Mouse (Mus musculus) limb, embryonic 14.5 days (tissue): Measurements from ENCODE around the gene Ap1m2. TPM values are rescaled to one million over a fixed set of nuclear protein-coding genes. Genes with fewer than 3 reads are reported as not detected.
"Not testable (repeated sequence)": the region's sequence is repeated elsewhere in the genome, so short reads cannot be mapped to it uniquely, and the experiment has no call there.

Source experiments
- ATAC-seq: fragments of 200-750 bp; cut with Nextera tagmentation; 2 replicates; pipeline ENCODE4 v1.8.0; 2017; ENCODE audit warnings: low read depth, moderate number of reproducible peaks, moderate TSS enrichment; ENCODE audit not compliant: low FRiP score
- DNase-seq: peaks from one replicate; pipeline ENCODE4 v3.0.0-alpha.2; 2015; ENCODE audit warnings: low spot score
- H3K27ac ChIP-seq: fragments of 300-500 bp; sonication (generic); replicated peaks from 2 replicates; pipeline ENCODE4 v1.5.1; 2014; ENCODE audit warnings: low read depth, mild to moderate bottlenecking, low read length, moderate library complexity, mixed read lengths
- H3K27me3 ChIP-seq: fragments of 300-500 bp; sonication (generic); 2 replicates; pipeline ENCODE4 v1.6.1; 2014; ENCODE audit warnings: low read length, mixed read lengths; ENCODE audit not compliant: control insufficient read depth, insufficient read depth
- H3K36me3 ChIP-seq: fragments of 300-500 bp; sonication (generic); 2 replicates; pipeline ENCODE4 v1.6.1; 2014; ENCODE audit warnings: mild to moderate bottlenecking, low read length, moderate library complexity, mixed read lengths; ENCODE audit not compliant: control insufficient read depth, insufficient read depth
- H3K4me1 ChIP-seq: fragments of 300-500 bp; sonication (generic); 2 replicates; pipeline ENCODE4 v1.6.1; 2014; ENCODE audit warnings: antibody characterized with exemption, low read length, mixed read lengths; ENCODE audit not compliant: control insufficient read depth, insufficient read depth
- H3K4me2 ChIP-seq: fragments of 300-500 bp; sonication (generic); replicated peaks from 2 replicates; pipeline ENCODE4 v1.6.1; 2014; ENCODE audit warnings: low read depth, mild to moderate bottlenecking, low read length, moderate library complexity; ENCODE audit not compliant: severe bottlenecking
- H3K4me3 ChIP-seq: fragments of 300-500 bp; sonication (generic); replicated peaks from 2 replicates; pipeline ENCODE4 v1.5.1; 2014; ENCODE audit warnings: low read length
- H3K9ac ChIP-seq: fragments of 300-500 bp; sonication (generic); 2 replicates; pipeline ENCODE4 v1.6.1; 2014; ENCODE audit warnings: mild to moderate bottlenecking, low read depth, low read length, moderate library complexity; ENCODE audit not compliant: severe bottlenecking
- H3K9me3 ChIP-seq: fragments of 300-500 bp; sonication (generic); 2 replicates; pipeline ENCODE4 v1.6.1; 2016; ENCODE audit warnings: low read length; ENCODE audit not compliant: control insufficient read depth
- POLR2A ChIP-seq: fragments of 200-500 bp; IDR thresholded peaks from 2 replicates; pipeline ENCODE4 v1.8.0; 2012; ENCODE audit warnings: inconsistent platforms, mild to moderate bottlenecking, moderate library complexity, borderline replicate concordance; ENCODE audit not compliant: insufficient read depth, insufficient read length; ENCODE audit errors: extremely low read depth
- WGBS: fragments of 180-500 bp; shearing (Covaris S2); extraction: QIAGEN DNeasy Blood & Tissue Kit; methylation state at CpG from one replicate; pipeline ENCODE4 v1.1.7; 2014; 5-methylcytosine and 5-hydroxymethylcytosine counted together
- polyA plus RNA-seq, 2 experiments: library from polyadenylated mRNA; depleted of rRNA in 1 of 2; stranded (reverse) in 1 of 2; unstranded in 1 of 2; fragments of >200 nt; fragmentation: Nextera tagmentation in 1 of 2; extraction: Ambion mirVana in 1 of 2; gene quantifications; 2 replicates each; pipeline versions ENCODE4 v1.2.1 to v1.2.3; 2012 to 2014

Gene Ap1m2
- polyA plus RNA-seq, 2 experiments, result 16.3 to 29.3 TPM

DNA sequence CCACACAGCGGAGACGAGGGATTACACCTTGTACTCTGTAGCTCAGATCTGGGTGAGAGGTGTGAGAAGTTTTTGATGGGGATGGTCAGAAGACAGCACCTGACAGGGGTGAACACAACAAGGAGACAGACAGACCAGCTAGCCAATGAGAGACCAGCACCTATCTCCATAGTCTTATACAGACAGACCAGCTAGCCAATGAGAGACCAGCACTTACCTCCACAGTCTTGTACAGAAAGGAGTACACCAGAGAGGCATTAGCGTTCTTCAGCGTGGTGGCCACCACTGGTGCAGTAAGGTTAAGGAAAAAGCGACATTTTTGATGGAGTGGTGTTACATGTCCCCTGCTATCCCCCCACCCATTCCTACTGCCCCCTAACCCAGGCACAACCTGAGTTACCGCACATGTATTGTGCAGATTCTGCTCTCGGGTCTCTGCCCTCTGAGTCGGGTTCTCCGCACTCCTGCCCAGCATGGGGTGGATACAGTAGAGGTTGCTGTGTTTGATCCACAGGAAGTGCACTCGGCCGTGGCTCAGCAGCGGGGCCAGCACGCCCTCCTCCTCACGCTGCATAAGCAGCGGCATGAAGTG is 2.9 kb downstream of the Ap1m2 start:
- no peak for TF ChIP-seq POLR2A
- WGBS, result 64% methylated on average over 15 of the region's 15 CpGs
- ATAC-seq (no peak), DNase-seq (no peak)
- H3K27me3 ChIP-seq, result peaks cover 17% of the 10 kb centered on the region
- no peaks in the 10 kb centered on the region for H3K36me3 ChIP-seq
- H3K27ac ChIP-seq, result no peak overlapping the region
- H3K9ac ChIP-seq, result no peak overlapping the region
- H3K4me1 ChIP-seq, result no peaks in the 10 kb centered on the region
- no peak overlapping the region for H3K4me2 ChIP-seq
- no peak overlapping the region for H3K4me3 ChIP-seq
- H3K9me3 ChIP-seq, result no peaks in the 10 kb centered on the region

DNA sequence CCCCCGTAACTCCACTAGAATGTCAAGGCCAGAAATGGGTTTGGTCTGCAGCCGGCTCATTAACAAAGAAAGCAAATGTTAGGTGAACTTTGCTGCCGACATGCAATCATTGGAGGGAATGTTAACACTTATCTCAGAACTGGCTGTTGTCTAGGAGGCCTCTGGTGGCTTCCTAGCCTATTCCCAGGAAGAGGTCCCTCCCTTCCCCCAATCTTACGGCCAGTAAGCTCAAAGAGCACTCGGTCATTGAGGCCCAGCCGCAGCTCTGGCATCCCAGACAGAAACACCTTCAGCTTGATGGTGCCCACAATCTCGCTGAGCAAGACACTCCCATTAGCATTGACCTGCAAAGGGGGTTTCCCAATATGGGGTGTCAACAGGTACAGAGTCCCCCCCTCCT is 7.1 kb downstream of the Ap1m2 start:
- no peak for TF ChIP-seq POLR2A
- no peak overlapping the region for H3K9ac ChIP-seq
- DNase-seq (no peak), ATAC-seq (no peak)
- H3K27me3 ChIP-seq, result no peaks in the 10 kb centered on the region
- H3K27ac ChIP-seq, result no peak overlapping the region
- no peak overlapping the region for H3K4me2 ChIP-seq
- no peak overlapping the region for H3K4me3 ChIP-seq
- H3K9me3 ChIP-seq, result no peaks in the 10 kb centered on the region
- no peaks in the 10 kb centered on the region for H3K36me3 ChIP-seq
- H3K4me1 ChIP-seq, result no peaks in the 10 kb centered on the region
- WGBS, result 79% methylated on average over 7 of the region's 7 CpGs

DNA sequence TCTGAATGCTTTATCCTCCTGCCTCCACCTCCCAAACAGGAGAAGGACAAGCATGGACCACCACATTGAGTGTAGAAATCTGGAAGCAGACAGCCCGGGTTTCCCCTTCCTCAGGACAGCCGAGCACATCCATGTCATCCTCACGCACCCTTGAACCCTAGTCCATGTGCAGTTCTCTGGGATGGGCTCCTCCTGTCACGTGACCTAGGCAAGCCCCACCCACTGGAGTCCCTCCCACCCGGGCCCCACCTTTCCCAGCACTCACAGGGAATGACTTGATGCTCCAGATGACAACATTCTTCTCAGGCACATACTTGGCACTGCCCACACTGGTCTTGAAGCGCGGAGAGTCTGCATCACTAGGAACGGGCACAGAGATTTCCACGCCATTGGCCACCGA is 13.1 kb downstream of the Ap1m2 start:
- H3K9me3 ChIP-seq, result no peaks in the 10 kb centered on the region
- H3K4me3 ChIP-seq, result no peak overlapping the region
- no peak overlapping the region for H3K9ac ChIP-seq
- H3K27me3 ChIP-seq, result no peaks in the 10 kb centered on the region
- H3K27ac ChIP-seq, result no peak overlapping the region
- DNase-seq, result no peak
- H3K4me1 ChIP-seq, result 0 out of 2 replicates have a peak, but pooled peaks cover 6% of the 10 kb centered on the region
- WGBS, result 90% methylated on average over 10 of the region's 10 CpGs
- no peak for ATAC-seq
- no peaks in the 10 kb centered on the region for H3K36me3 ChIP-seq
- TF ChIP-seq POLR2A, result no peak
- no peak overlapping the region for H3K4me2 ChIP-seq

DNA sequence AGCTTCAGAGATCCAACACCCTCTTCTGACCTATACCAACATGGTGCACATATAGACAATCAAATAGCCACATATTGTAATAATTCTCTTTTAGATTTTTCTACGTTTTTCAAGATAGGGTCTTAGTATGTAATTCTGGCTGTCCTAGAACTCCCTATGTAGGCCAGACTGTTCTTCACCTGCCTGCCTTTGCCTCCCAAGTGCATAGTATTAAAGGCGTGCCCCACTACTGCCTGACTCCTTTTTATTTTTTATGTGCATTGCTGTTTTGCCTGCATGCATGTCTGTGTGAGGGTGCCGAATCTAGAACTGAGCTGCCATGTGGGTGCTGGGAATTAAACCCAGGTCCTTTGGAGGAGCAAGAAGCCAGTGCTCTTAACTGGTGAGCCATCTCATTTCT is 19.9 kb downstream of the Ap1m2 start:
- H3K36me3 ChIP-seq, result no peaks in the 10 kb centered on the region
- no peak overlapping the region for H3K4me3 ChIP-seq
- H3K27me3 ChIP-seq, result no peaks in the 10 kb centered on the region
- no peak overlapping the region for H3K27ac ChIP-seq
- peaks cover 25% of the 10 kb centered on the region; the same call in 1 of the 2 replicates for H3K4me1 ChIP-seq
- no peak overlapping the region for H3K4me2 ChIP-seq
- DNase-seq, result no peak
- no peaks in the 10 kb centered on the region for H3K9me3 ChIP-seq
- ATAC-seq, result no peak
- H3K9ac ChIP-seq, result no peak overlapping the region
- no peak for TF ChIP-seq POLR2A
- 86% methylated on average over 3 of the region's 3 CpGs for WGBS

DNA sequence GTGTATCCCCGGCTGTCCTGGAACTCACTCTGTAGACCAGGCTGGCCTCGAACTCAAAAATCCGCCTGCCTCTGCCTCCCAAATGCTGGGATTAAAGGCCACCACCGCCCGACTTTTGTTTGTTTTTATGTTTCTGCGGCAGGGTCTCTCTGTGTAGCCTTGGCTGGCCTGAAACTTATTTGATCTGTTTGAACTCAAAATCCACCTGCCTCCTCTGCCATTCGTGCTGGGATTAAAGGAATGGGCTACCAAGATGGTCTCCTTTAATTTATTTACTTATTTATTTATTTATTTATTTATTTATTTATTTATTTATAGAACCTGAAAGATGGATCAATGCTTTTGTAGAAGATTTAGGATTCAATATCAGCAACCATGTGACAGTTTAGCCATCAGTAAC is 20.3 kb downstream of the Ap1m2 start:
- H3K27me3 ChIP-seq, H3K36me3 ChIP-seq, H3K9me3 ChIP-seq, ATAC-seq, DNase-seq: not testable (repeated sequence)
- H3K4me2 ChIP-seq, result peak overlapping the region; percentile 65
- H3K27ac ChIP-seq, result peak overlapping the region; percentile 77
- 15% methylated on average over 7 of the region's 7 CpGs for WGBS
- H3K9ac ChIP-seq, result peak overlapping the region; percentile 38; the same call in 1 of the 2 replicates
- H3K4me1 ChIP-seq, result peaks cover 28% of the 10 kb centered on the region
- peak overlapping the region; percentile 77 for H3K4me3 ChIP-seq
